Mouse (Mus musculus) heart, adult 11 months (tissue): ENCODE measurements around the gene Tmem262.
"Not testable (repeated sequence)": the region's sequence is repeated elsewhere in the genome, so short reads cannot be mapped to it uniquely, and the experiment has no call there.

Experiments used
- DNase-seq: peaks from one replicate; pipeline ENCODE4 v3.0.0; 2022

The Tmem262 gene

DNA sequence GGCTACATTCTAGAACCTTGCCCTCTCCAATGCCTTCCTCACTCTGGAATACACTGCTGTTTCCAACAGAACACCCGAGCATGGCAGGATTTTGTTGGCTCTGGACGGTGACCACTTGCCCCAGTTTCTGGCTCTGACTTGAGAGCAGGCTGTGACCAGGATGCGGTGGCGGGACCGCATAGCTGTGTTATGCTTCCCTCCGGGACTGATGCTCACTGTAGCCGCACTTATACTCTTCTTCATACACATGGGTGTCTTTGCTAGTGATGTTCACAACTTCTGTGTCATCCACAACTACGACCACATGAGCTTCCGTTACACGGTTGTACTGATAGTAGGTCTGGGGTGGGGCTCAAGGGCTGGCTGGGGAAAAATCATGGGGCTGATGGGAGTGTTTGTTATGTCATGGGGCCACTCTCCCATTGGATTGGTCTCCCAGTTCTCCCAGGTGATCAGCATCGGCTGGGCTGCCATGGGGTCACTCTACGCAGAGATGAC, at the start of gene Tmem262:
Gene Tmem262 (plus strand): TSS at position 51 of the 498 bp plus-strand sequence.
- peak; percentile 90 for DNase-seq

DNA sequence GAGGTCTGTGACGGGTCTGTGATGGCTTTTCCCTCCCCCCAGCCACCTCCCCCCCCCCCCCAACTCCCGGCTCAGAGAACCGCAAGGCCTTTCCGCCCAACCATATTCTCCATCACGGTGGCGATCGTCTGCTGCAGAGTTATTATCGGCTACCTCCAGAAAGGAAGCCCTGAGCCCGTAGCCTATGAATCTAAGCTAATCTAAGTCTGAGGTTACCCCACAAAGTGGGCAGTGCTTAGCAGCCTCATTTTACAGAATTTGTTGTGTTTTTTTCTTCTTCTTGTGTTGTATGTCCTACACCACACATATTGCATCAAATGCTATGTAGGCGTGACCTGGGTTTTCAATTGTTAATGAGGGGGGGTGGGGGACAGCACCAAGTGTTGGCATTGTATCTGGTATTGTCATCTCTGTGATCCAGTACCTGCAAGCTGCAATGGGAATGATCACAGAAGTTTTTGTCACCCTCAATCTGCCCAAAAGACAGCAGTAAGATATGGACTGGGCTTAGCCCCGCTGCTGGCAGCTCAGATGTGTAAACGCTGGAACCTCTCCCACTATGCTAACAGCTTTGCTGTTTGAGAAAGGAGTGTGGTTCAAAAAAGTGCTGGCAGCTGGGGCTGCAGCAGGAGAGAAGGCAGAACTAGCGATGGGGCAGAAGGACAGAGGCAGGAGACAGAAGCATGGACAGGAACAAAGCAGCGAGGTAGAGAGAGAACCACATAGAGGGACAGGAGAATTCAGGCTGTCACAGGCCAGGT, 49.1 kb upstream of the Tmem262 start:
- no peak for DNase-seq

DNA sequence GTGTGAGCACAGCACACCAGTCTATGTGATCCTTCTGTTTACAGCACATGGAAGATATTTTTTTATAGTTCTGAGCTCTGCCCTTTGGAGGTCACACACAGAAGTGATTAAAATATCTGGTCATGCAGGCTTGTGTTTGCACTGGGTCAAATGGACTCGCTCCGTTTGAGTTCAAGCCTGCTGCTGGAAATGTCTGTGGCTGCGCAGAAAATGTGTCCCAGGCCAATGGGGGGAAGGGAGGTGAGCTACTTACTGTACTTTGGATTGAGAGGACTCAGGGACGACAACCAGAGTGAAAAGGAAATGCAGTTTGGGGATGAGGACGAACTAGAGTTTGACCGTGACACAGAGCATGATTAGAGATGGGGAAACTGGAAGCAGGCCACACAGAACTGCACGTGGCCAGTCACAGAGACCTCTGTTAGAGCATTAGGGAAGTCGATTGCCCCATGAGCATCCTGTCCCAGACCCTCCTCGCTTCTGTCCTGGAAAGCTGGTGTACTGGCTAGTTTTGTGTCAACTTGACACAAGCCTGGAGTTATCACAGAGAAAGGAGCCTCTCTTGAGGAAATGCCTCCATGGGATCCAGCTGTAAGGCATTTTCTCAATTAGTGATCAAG, 43.8 kb upstream of the Tmem262 start:
- DNase-seq = no peak

DNA sequence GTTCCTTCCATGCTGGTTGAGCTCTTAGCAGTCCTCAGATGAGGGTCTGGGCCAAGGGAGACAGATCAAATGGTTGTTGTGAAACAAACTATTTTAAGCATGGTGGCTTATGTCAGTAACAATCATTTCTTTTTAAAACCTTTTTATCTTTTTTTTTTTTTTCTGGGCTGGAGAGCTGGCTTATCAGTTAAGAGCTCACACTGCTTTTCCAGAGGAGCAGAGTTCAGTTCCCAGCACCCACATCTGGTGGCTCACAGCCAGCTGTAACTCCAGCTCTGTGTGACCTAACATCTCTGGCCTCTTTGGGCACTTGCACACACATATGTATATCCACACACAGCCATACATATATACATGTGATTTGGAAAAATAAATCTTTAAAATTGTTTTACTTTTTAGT, 42.1 kb upstream of the Tmem262 start:
- DNase-seq = no peak

DNA sequence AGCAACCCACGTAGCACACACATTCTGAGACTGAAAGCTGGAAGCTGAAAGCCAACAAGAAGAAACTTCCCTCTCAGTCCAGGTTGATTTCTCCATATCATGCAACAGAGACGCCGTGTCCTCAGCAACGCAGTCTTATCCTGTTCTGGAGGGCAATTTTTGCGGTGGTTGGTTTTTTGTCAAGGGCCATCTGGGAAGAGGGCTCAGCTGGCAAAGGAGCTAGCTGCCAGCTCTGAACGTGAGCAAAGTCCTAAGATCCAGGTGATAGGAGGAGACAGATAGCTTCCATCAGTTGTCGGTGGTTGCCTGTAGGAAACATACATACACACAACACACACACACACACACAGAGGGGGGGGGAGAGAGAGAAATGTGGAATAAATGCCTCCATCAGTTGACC, 41.5 kb upstream of the Tmem262 start:
- no peak for DNase-seq

DNA sequence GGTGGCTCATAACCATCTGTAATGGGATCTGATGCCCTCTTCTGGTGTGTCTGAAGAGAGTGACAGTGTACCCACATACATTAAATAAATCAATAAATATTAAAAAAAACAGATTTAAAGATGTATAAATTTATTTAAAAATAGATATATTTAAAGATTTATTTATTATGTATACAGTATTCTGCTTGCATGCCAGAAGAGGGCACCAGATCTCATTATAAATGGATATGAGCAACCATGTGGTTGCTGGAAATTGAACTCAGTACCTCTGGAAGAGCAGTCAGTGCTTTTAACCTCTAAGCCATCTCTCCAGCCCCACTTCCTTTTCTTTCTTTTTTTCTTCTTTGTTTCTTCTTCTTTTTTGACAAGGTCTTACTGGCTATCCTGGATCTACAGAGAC, 39.8 kb upstream of the Tmem262 start:
- DNase-seq = no peak

DNA sequence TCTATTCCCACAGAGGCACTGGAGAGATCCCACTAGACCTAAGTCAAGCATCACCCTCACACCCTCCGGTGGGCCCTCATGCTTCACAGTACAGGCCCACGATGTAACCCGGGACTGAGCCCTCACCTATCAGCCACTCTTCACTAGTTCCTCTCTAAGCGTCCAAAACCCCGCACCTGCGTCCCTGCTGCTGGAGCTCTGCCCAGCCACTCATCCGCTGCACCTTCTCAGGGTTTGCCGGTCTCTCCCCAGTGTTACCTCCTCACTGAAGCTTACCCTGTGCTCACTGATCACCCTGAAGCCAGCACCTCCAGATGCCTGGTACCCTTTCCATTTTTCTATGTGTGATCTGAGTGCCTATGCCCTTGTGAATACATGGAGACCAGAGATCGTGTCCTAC, 37.5 kb upstream of the Tmem262 start:
- DNase-seq = no peak

DNA sequence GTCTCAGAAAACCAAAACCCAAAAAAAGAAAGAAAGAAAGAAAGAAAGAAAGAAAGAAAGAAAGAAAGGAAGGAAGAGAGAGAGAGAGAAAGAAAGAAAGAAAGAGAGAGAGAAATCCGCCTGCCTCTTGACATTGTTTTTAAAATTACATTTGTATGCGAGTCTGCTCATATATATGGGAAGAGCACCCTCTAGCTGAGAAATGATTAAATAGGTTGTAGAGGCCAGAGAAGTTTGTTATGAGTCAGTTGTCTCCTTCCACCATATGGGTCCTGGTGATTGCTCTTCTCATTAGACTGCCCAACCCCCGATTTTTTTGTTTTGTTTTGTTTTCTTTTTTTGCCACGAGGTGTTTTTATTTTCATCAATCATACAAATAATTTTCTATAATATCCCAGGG, 35.7 kb upstream of the Tmem262 start:
- not testable (repeated sequence) for DNase-seq

DNA sequence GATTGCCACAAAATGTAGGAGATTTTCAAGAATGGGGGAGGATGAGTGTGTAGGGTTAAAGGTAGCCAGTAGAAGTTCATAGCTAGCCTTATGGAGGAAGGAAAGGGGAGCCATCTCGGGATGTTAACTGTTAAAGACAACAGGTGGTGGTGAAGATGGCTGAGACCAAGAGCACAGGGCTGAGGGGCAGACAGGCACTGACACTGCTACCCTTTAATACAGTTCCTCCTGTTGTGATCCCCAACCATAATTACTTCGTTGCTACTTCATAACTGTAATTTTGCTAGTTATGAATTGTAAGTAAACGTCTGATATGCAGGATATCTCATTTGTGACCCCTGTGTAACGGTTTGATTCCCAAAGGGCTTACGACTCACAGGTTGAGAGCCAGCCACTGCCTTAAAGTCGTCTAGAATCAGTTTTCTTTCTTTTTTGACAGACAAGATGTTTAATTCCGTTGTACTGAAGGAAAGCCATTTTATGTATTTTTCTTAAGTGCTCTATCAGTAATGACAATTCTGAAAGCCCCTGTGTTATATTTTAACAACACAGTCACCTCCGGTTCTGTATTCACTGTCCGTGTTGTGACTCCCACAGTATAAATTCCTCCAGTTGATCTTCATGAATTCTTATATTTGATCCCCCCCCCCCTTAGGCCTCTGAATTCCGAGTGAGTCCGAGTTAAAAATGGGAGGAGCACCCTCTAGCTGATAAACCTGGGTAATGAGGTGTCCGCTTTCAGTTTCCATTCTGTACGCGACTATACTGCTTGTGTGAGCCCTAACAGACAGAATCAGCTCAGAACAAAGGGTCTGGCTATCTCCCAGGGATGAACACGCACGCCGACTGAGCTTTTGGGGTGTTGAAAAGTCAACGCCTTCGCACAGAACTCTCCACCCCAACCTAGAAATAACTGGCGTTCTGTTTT, 34.2 kb upstream of the Tmem262 start:
- no peak for DNase-seq

DNA sequence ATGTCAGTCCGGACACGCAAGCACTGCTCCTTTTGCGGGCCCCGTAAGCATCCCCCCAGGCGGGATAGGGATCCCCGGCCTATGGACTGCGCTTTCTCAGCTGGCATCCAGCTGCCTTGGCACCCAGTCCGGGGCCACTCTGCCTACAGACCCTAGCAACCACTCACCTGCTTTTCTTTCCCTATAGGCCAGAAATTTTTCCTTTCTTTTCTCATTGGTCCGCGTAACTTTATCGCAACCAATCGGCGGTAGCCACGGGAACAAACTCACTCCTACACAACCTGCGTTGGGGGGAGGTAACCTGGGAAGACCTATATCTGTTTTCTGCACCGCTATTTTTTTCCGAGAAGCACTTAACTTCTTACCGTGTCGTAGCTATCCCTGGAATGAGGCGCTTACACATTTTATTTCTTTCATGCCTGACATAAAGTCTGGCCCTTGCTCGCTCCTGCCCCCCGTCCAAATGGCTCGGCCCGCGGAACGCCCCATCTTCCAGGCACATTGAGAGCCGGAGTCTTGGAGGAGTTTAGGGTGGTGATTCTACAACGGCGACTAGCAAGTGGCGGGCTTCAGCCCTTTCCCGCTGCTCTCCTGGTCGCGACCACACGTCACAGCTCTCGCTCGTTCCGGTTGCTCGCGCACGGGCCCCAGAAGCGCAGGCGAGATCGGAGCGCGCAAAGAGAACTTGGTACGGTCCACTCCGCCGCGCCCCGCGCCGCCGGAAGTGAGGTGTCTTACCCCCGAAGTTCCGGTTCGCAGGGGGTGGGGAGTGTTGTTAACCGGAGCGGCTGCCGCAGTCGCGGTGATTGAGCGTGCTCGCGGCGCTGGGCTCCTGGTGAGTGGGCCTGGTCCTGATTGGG, 33.3 kb upstream of the Tmem262 start, which contains the start of gene Syvn1:
Gene Syvn1 (plus strand): TSS at position 283 of the 860 bp plus-strand sequence.
- DNase-seq = peak; percentile 100

DNA sequence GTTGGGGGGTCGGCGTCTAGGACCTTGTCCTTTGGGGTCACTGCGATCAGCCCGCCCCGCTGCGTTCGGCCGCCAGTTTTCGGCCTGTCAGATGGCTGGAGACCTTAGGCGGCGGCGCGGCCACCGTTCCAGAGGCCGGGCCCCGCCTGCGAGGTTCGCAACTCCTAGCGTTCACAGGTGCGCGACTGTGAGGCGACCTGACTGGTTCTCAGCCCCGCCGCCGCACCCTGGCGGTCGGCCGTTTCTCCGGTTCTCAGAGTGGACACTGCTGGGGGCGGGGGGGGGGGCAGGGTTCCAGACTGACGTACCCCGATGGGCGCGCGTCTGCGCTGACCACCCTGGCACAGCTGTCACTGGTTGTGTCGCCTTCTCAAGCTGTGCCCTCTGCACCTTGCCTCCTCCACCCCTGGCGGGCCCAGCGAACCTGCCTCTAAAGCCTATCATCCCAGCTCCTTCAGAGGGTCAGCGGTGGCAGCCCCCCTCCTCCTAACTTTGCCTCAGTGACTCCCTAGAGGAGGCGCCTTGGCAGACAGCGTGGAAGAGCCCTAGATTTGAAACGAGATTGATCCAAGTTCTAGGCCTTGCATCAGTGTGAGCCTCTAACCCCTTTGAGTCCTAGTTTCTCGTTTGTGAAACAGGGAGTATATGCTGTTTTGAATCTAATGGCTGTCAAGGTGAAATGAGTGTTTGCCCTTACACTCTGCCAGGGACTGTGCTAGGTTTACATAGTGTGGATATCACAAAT, 32.5 kb upstream of the Tmem262 start:
- DNase-seq = no peak

DNA sequence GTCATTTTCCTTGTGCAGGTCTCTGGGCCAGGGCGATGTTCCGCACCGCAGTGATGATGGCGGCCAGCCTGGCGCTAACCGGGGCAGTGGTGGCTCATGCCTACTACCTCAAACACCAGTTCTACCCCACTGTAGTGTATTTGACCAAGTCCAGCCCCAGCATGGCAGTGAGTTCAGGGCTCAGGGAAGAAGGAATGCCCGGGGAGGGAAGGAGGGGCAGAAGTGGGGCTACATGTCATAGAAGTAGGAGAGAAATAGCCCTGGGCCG, 32.0 kb upstream of the Tmem262 start:
- DNase-seq = peak; percentile 93

DNA sequence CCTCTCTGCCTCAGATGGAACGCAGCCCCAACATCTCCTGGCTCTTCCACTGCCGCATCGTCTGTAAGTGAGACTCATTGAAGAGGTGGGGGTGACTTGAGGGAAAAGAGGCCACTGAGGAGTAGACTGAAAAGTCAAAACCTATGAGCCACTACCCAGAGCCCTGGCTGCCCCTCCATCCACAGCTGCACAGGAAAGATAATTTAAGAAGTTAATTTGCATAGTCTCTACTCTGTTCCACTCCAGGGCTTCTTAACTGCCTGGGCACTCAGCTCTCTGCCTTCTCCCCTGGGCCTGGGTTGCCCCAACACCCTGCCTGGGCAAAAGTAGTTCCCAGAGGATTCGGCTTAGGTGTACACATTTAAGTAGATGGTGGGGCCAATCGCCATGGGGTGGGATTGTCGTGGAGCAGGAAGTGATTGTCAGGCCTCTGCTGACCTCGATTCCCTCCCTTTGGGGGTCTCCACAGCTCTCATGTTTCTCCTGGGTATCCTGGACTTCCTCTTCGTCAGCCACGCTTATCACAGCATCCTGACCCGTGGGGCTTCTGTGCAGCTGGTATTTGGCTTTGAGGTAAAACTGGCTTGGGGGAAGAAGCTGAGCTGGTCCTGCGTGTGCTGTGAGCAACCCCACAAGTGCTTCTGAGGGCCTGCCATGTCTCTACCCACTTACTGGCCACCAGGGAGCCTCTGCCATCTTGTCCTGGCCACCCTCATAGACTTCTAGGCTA, 31.0 kb upstream of the Tmem262 start:
- peak; percentile 90 for DNase-seq

DNA sequence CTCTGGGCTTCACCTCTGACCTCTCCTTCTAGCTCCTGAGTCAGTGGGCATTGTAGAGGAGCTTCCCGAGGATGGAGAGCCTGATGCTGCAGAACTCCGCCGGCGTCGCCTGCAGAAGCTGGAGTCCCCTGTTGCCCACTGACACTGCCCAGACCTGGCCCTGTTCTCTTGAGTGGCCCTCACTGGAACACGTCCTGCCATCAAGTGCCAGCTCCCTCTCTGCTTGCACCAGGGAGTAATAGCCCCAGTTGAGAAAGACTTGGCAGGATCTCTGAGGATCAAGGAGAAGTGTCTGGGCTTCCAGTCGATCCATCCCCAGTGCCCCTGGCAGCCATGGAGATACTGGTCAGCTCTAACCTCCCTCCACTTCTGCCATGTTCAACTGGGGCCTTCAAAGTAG, 27.3 kb upstream of the Tmem262 start:
- DNase-seq = no peak

DNA sequence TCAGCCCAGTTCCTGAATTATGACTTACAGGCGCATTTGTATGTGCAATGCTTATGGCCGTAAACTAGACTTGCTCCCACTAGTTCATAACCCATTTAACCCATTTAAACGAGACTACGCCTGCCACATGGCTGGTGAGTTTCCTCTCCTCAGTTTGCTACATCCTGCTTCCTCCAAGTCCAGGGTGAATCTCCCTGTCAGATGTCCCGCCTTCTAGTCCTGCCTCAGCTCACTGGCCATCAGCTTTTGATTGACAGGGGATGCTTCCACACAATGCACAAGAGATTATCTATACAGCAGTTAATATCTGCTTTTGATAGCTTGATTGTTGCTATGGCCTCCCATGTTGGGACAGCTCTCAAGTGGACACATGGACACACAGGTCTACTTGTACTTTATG, 25.5 kb upstream of the Tmem262 start:
- DNase-seq = peak; percentile 91

DNA sequence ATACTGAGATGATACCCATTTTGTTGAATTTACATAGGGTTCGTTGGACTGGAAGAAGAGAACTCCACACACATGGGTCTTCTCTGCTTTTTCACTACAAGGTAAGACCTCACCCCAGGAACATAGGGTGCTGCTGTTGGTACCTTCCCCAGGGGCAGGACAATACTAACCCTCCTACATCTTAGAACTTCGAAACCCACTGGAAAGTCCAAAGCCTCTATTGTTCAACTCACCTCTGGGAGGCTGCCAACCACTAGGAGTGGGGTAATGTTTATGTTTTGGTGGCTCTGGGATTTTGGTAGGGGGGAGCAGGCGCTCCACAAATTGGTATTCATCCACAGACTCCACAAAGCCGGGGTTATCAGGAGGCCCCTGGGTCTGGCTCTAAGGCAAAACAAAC, 23.1 kb upstream of the Tmem262 start:
- peak; percentile 90 for DNase-seq

DNA sequence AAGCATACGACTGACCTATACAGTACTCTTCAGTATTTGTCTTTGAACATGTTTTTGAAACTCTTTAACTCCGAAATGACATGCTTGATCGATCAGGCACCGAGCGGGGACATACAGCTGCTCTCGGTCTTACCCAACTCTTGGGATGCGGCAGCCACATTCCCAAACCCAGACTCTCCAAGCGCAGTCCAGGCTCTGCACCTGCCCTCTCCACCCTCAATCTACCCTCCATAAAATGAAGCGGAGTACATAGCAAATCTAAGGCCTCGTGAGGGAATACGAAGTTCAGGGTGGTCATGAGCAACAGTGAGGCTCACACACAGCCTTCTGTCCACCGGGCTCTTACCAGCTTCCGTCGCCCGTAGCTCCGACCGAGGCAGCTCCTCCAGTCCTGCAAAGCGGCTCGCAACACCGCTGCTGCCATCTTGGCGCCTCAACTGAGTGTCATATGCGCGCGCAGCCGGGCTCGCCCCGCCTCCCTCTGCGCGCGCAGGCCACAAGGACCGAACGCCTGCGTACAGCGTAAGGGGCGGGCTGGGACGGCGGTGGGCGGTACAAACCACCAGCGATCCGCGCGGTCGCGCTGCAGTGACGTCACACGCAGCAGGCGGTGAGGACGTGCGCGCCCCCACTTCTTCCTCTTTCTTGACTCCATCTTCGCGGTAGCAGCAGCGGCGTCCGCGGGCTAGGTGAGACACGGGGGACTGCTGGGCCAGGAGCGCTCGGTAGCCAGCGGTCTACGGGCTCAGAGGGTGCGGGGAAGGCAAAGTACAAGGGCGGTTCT, 22.3 kb upstream of the Tmem262 start, which contains the start of the genes Mrpl49 and Fau:
Gene Mrpl49 (minus strand): TSS at position 473 of the 784 bp plus-strand sequence.
Gene Fau (plus strand): TSS at position 532 of the 784 bp plus-strand sequence.
- peak; percentile 100 for DNase-seq

DNA sequence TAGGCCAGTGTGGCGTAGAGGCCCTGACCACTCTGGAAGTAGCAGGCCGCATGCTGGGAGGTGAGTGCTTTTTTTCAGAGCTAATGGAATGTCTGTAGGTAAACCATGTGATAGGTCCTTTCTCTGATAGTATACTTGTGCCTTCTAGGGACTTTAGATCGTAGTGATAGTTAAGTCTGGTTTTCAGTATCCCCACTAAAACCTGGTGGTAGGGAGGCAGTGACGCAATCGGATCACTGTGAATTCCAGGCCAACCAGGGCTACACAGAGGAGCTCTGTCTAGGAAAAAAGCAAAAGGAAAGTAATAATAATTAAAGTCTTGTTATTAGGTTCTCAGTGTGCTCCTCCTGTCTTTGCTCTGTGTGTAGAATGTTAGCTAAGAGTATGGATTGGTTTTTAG, 21.3 kb upstream of the Tmem262 start:
- peak; percentile 90 for DNase-seq

DNA sequence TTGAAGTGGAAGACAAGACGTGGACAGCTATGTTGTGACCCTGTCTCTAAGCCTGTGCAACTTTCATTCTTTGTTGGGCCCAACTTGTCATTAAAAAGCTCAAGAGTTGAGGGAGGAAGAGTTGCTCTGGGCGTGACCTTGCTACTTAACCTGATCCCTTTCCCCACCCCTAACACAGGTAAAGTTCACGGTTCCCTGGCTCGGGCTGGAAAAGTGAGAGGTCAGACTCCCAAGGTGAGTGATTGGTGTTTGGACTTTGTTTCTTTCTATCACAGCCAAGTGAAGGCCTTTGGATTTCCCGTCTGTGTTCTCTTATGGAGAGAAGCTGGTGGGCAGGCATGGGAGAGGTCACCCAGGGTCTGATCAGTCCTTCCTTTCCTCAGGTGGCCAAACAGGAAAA, 20.9 kb upstream of the Tmem262 start:
- DNase-seq = peak; percentile 92

DNA sequence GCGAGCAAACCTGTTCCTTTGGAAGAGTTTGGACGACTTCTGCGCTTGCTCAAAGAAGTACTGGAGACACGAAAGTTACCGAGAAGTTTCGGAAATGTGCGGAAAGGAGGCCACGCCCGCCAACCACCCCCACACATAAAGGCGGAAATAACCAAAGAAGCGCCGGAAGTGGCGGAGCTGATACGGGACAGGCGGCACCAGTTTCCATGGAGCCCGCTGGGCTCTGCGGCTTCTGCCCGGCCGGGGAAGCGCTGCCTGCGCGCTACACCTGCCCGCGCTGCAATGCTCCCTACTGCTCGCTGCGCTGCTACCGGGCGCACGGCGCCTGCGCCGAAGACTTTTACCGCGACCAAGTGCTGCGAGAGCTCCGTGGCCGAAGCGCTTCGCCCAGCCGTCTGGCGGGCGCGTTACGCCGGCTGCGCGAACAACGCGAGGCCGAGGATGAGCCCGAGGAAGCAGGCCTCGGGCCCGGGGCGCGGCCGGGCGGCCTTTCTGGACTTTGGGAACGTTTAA, 18.8 kb upstream of the Tmem262 start, which contains the start of gene Znhit2:
Gene Znhit2 (plus strand): TSS at position 172 of the 513 bp plus-strand sequence.
- peak; percentile 99 for DNase-seq
